Mouse (Mus musculus) heart, postnatal 4 days (tissue): ENCODE measurements around the gene Sh2d2a. TPM values are rescaled to one million over a fixed set of nuclear protein-coding genes. Genes with fewer than 3 reads are reported as not detected.
"Not testable (repeated sequence)": the region's sequence is repeated elsewhere in the genome, so short reads cannot be mapped to it uniquely, and the experiment has no call there.

Experiments used
- DNase-seq: peaks from one replicate; pipeline ENCODE4 v3.0.0; 2021
- total RNA-seq, 2 experiments: library from RNA; stranded (reverse); gene quantifications; 2 replicates each; pipeline ENCODE4 v1.2.3; 2021

Sh2d2a gene
- total RNA-seq, 2 experiments from 2014 or later = 0.12 TPM; not detected in 1

DNA sequence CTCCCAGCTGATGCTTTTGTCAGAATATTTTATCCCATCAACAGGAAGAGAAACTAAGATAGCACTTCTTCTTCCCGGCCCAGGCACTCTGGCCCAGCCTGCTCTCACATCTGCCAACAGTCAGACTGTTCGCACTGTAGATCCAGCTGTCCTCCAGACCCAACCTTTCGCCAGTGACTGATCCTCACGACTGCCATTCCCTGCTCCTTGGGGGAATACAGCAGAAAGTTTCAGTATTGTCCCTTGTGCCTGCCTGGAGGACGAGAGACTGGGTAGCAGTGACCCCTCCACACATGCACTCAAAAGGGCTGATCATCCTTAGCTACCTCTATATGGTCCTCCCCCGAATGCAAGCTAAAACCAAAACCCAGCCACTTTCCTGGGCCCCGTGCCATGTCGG is 9.4 kb downstream of the Sh2d2a start:
- peak; percentile 49 for DNase-seq

DNA sequence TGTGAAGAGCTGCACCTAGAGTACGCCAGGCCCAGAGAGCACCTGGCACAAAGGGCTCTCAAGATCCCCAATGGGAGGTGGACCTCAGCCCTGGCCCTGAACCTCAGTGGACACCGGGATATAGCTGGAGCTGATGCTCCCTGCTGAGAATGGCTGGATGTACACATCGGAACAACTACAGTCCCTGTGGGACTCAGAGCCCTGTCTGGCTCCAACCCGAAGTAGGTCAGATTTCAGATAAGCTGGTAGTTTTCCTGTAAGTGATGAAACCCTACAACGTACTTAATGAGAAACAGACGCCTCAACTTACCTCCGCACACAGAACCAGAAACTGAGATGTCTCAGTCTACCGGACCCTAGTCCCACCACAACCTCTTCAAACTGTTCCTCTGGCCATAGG is 11.1 kb downstream of the Sh2d2a start:
- DNase-seq = no peak

- DNase-seq = peak; percentile 72
These were observed 13.3 kb downstream of the Sh2d2a start for GRCm38 (mm10) chr3:87859813-87860212.

DNA sequence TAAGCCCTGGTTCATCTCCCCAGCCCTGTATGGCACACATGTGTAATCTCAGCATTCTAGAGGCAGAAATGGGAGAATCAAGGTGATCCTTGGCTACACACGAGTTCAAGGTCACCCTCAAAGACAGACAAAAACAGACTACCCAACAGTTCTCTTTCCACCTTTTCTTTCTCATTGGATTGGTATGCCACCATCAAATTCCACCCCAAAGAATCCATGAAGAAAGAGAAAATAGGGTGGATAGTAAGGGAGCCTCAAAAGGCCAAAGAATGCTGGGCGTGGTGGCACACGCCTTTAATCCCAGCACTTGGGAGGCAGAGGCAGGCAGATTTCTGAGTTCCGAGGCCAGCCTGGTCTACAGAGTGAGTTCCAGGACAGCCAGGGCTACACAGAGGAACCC is 17.6 kb downstream of the Sh2d2a start:
- not testable (repeated sequence) for DNase-seq

DNA sequence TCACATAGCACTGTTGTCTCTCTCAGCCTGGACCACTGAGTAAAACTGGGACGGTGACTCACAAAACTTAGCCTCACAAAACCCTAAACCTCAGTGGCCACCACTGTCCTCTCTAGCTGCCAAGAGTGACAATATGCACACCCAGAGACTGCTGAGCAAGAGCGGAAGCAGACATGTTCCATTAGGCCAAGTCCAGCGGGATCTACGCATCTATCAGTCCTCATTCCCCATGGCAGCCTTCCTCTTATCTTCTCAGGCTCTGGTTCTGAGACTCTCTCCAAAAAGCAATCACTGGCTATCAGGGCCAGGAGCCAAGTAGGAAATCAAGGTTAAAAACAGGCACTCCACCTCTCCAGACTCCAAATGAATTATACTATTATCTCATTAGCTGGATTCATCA is 31.2 kb downstream of the Sh2d2a start:
- DNase-seq = no peak

DNA sequence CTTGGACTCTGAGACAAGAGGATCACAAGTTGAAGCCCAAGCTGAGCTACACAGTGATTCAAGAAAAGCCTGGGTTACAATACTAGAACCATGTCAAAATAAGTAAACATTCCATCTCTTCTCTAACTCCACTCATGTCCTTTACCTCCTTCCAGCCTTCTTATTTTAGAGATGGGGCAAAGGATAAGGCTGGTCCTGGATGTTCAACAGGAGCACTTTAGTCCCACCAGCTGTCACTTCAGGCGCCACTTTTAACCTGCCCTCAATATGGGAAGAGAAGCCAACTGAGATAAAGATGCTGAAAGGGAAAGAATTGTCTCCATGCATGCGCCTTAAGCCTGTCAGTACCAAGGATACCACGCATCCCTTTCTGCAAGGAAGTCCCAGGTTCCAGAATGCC is 37.7 kb downstream of the Sh2d2a start:
- DNase-seq = no peak

DNA sequence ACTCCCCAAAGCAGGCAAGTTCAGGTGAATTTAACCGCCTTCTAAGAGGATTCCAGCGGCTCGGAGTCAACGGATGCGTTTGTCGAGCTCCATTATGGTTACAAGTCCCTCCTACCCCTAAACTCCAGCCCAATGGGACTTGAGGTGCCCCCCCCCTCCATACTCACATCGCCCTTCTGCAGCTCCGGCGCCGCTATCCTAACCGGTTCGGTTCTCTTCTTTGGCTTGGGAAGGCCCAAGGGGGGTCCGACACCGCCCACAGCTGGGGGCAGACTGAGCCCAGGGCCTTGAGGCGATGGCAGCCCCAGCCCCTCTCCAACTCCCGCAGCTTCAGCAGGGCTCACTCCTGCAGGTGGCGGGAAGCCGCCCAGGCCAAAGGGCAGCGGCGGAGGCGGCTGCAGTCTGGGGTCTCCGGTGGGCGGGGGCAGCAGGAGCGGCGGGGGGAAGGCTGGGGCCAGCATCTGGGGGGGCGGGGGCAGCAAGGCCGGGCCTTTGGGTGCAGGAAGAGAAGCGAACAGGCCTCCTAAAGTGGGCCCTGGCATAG is 38.2 kb downstream of the Sh2d2a start:
- peak; percentile 48 for DNase-seq

DNA sequence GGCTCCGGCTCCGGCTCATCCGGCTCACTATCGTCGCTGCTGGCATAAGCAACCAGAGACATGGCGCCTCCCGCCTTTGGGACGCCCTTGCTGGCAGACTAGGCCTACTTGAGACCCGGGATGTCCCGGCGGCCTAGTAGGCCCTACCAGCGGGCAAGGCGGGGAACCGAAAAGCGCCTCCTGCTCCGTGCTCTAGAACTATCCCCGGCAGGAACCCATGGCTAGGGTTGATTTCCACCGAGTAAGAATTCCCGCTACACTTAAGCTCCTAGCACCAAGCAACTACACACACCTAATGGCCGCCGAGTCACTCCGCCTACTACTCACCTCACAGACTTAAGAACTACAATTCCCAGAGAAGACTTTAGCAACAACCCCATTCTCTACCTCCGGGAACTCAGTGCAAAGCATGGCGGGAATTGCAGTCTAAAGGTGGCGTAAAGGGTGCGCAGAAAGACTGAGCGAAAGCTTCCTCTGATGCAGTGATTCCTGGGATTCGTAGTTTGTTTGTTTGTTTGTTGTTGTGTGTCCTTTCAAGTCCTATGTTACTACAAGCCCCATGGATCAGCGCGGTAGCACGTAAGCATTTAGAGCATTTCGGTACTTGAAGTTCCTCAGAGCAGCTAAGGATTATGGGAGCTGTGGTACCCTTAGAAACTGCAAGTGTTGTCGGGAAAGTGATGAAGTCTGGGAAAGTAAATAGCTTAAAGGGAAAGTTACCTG is 38.9 kb downstream of the Sh2d2a start, which contains the start of gene Prcc:
TSS of gene Prcc (minus strand) at position 328 of the 723 bp plus-strand sequence.
- DNase-seq = peak; percentile 89

DNA sequence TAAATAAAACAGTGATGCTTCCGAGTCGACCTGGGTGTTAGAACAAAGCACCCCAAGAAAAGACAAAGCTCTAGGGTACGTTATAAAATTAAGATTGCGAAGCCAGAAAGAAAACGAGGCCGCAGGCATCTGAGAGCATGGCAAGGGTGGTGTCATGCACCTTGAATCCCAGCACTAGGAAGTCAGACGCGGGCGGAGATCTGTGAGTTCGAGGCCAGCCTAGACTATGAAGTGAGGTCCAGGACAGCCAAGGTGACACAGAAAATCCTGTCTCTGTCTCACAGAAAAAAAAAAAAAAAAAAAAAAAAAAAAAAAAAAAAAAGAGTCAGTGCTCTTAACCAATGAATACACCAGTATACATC is 39.4 kb downstream of the Sh2d2a start:
- peak; percentile 56 for DNase-seq

- no peak for DNase-seq
These were observed 39.9 kb downstream of the Sh2d2a start for GRCm38 (mm10) chr3:87886416-87886815.

- not testable (repeated sequence) for DNase-seq
These were observed 40.8 kb downstream of the Sh2d2a start for GRCm38 (mm10) chr3:87887400-87887799.

GRCm38 (mm10) chr3:87891481-87891880 is 44.9 kb downstream of the Sh2d2a start:
- no peak for DNase-seq

DNA sequence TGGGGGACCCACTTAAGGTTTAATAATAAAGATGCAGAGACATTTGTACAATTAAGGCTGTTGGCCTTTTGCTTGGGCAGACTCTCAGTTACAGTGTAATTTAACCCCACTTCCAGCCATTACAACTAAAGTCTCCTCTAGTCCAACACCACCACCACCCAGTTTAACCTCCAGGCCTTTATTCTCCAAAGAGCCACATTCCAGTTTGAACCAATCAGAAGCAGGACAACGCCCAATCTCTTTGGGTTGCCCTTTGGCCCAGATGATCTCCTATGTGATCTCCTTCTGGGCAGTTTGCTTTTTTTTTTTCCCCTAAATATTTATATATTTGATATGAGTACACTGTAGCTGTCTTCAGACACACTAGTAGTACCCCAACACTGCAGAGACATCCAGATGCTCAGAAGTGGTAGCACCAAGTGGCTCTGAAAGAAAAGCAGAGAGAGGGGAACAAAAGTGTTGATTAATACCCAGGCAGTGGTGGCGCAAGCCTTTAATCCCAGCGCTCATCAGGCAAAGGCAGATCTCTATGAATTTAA is 46.9 kb downstream of the Sh2d2a start:
- no peak for DNase-seq

GRCm38 (mm10) chr3:87899266-87899665 is 52.7 kb downstream of the Sh2d2a start:
- DNase-seq = no peak

DNA sequence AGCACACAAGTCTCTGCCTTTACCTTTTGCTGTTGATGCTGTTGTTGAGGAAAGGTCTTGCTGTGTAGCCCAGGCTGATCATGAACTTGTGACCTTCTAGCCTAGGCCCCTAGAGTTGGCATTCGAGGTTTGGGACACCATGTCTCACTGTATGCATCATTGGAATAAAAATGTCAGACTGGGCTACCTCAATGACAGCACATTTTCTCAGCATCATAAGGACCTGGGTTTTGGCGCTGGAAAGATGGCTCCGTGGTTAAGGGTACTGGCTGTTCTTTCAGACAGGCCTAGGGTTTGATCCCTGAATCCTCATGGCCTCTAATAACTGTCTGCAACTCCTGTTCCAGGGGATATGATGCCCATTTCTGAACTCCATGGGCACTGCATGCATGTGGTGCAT is 53.2 kb downstream of the Sh2d2a start:
- DNase-seq = no peak

DNA sequence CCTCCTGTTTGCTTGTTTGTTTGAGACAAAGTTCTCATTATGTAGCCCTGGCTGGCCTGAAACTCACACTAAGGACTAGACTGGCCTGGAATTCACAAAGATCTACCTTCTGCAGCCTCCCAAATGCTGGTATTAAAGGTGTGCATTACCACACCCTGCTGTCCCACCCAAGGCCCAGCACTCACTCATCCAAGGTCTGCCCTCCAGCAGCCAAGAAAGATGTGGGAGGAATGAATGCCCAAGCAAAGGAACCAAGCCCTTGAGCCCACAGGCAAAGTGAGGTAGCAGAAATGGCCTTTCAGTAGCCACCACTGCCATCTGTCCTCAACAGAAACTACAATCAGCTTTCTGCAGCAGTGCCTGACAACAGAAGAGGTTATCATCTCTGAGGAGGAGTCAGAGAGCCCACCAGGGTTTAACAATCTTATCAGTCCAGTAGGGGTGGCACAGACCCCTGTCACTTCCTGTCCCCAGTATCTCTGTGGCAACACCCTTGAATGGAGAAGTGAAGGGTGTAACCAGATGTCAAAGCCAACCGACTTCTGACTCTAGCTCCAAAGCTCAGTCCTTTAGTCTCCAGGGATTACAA is 54.6 kb downstream of the Sh2d2a start:
- DNase-seq = no peak

- DNase-seq = not testable (repeated sequence)
These were observed 55.4 kb downstream of the Sh2d2a start for GRCm38 (mm10) chr3:87901959-87902358.

- DNase-seq = no peak
These were observed 57.3 kb downstream of the Sh2d2a start for GRCm38 (mm10) chr3:87903821-87904220.

Other genes starting within 250 kb of the Sh2d2a start
- 10 to 100 TPM; 22.6 to 22.8 TPM for gene Arhgef11, start 229.2 kb upstream of the Sh2d2a start, total RNA-seq
- gene Lrrc71, start 98.1 kb upstream of the Sh2d2a start, total RNA-seq = under 1 TPM; 0.50 to 0.57 TPM
- gene Ntrk1, start 51.6 kb upstream of the Sh2d2a start, total RNA-seq = under 1 TPM; 0.09 to 0.10 TPM
- gene Insrr, start 49.8 kb upstream of the Sh2d2a start, total RNA-seq = under 1 TPM in 1 of 2 experiments, not detected in 1; 0.07 TPM
- 10 to 100 TPM; 24.8 to 26.1 TPM for gene Pear1, start 22.4 kb upstream of the Sh2d2a start, total RNA-seq
- 10 to 100 TPM; 56.2 to 56.9 TPM for gene Prcc, start 38.9 kb downstream of the Sh2d2a start, total RNA-seq
- gene Hdgf, start 59.6 kb downstream of the Sh2d2a start, total RNA-seq = 100 to 1,000 TPM; 146 to 151 TPM
- gene Mrpl24, start 72.8 kb downstream of the Sh2d2a start, total RNA-seq = 10 to 100 TPM; 68.2 to 68.9 TPM
- gene Isg20l2, start 83.6 kb downstream of the Sh2d2a start, total RNA-seq = 10 to 100 TPM; 20.1 to 21.2 TPM
- 1 to 10 TPM; 7.7 to 8.9 TPM for gene Rrnad1, start 84.0 kb downstream of the Sh2d2a start, total RNA-seq
- gene Crabp2, start 101.9 kb downstream of the Sh2d2a start, total RNA-seq = 1 to 10 TPM in 1 of 2 experiments, under 1 TPM in 1; 0.91 to 1.0 TPM
- 10 to 100 TPM; 66.5 to 70.4 TPM for gene Nes, start 124.3 kb downstream of the Sh2d2a start, total RNA-seq
- under 1 TPM; 0.12 to 0.29 TPM for gene Bcan, start 153.5 kb downstream of the Sh2d2a start, total RNA-seq
- gene Hapln2, start 180.8 kb downstream of the Sh2d2a start, total RNA-seq = not detected
- gene Gpatch4, start 196.4 kb downstream of the Sh2d2a start, total RNA-seq = 1 to 10 TPM; 7.2 to 7.5 TPM
- 10 to 100 TPM; 77.4 to 80.8 TPM for gene Naxe, start 211.7 kb downstream of the Sh2d2a start, total RNA-seq
- not detected for gene Ttc24, start 231.5 kb downstream of the Sh2d2a start, total RNA-seq
- 10 to 100 TPM; 49.2 to 56.5 TPM for gene Iqgap3, start 235.2 kb downstream of the Sh2d2a start, total RNA-seq